Mouse (Mus musculus) kidney, embryonic 14.5 days (tissue): ENCODE measurements around the gene Spata25. TPM values are rescaled to one million over a fixed set of nuclear protein-coding genes. Genes with fewer than 3 reads are reported as not detected.
"Not testable (repeated sequence)": the region's sequence is repeated elsewhere in the genome, so short reads cannot be mapped to it uniquely, and the experiment has no call there.

Experiments used
- ATAC-seq: fragments of 200-750 bp; cut with Nextera tagmentation; 2 replicates; pipeline ENCODE4 v1.8.0; 2017; ENCODE audit warnings: moderate number of reproducible peaks, mild to moderate bottlenecking, moderate TSS enrichment, moderate library complexity; ENCODE audit not compliant: low FRiP score, low TSS enrichment
- H3K27ac ChIP-seq: fragments of 300-500 bp; sonication (generic); 2 replicates; pipeline ENCODE4 v1.5.1; 2014; ENCODE audit warnings: low read depth, mild to moderate bottlenecking, low read length, moderate library complexity, mixed read lengths
- H3K27me3 ChIP-seq: fragments of 300-500 bp; sonication (generic); 2 replicates; pipeline ENCODE4 v1.6.1; 2014; ENCODE audit warnings: mild to moderate bottlenecking, low read length; ENCODE audit not compliant: control insufficient read depth, insufficient read depth
- H3K36me3 ChIP-seq: fragments of 300-500 bp; sonication (generic); 2 replicates; pipeline ENCODE4 v1.6.1; 2014; ENCODE audit warnings: low read length, mixed read lengths; ENCODE audit not compliant: control insufficient read depth, insufficient read depth
- H3K4me1 ChIP-seq: fragments of 300-500 bp; sonication (generic); 2 replicates; pipeline ENCODE4 v1.6.1; 2014; ENCODE audit warnings: low read length, mixed read lengths; ENCODE audit not compliant: control insufficient read depth, insufficient read depth
- H3K4me2 ChIP-seq: fragments of 300-500 bp; sonication (generic); replicated peaks from 2 replicates; pipeline ENCODE4 v1.6.1; 2014; ENCODE audit warnings: low read depth, mild to moderate bottlenecking, low read length
- H3K4me3 ChIP-seq: fragments of 300-500 bp; sonication (generic); 2 replicates; pipeline ENCODE4 v1.5.1; 2014; ENCODE audit warnings: mild to moderate bottlenecking, low read length
- H3K9ac ChIP-seq: fragments of 300-500 bp; sonication (generic); 2 replicates; pipeline ENCODE4 v1.6.1; 2014; ENCODE audit warnings: low read depth, mild to moderate bottlenecking, low read length, moderate library complexity
- H3K9me3 ChIP-seq: fragments of 300-500 bp; sonication (generic); 2 replicates; pipeline ENCODE4 v1.6.1; 2016; ENCODE audit warnings: low read length; ENCODE audit not compliant: control insufficient read depth
- WGBS: fragments of 180-500 bp; shearing (Covaris S2); extraction: QIAGEN DNeasy Blood & Tissue Kit; methylation state at CpG from one replicate; pipeline ENCODE4 v1.1.7; 2014; 5-methylcytosine and 5-hydroxymethylcytosine counted together
- polyA plus RNA-seq: library from polyadenylated mRNA; unstranded; fragments of >200 nt; fragmentation: Nextera tagmentation; extraction: Ambion mirVana; gene quantifications from 2 replicates; pipeline ENCODE4 v1.2.1, GENCODE M21; 2014

Spata25 gene
- polyA plus RNA-seq, 1 experiment from 2014 or later, result not detected

DNA sequence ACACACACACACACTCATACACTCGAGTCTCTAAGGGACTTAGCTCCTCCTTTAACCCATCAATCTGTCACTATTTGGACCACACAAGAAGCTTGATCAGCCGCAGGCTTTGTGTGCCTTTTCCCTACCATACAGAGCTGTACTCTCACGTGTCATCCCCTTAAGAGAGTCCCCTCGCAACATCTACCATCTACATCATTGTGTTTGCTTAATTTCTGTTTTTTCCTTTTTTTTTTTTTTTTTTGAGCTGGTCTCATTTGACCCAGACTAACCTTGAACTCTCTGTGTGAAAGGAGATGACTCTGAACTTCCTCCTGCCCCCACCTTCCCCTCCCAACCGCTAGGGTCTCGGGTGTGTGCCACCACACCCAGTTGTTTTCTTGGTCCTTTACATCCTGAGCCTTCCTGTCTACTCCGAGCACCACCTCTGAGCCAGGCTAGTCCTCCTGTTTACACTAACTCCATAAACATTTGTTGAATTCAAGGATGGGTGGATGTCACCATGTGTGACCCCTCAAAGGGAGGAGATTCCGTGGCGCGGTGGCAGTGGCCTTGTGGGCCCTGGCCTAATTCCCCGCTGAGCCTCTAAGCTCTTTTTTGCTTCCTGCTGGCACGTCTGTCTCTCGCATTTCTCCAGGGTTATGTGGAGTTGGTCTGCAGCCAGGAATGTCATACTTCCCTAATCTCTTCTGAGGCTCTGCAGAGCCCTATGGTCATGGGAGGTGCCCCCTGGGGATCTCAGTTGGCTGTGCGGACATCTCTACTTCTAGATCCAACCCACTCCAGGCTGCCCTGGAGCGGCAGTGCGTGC lies 38.6 kb upstream of the Spata25 start:
- Histone ChIP-seq H3K9me3 (peaks cover 4% of the 10 kb centered on the region; the same call in 1 of the 2 replicates), H3K9ac (no peak overlapping the region), H3K27ac (peak overlapping the region; percentile 32; the same call in 1 of the 2 replicates), H3K36me3 (no peaks in the 10 kb centered on the region), H3K4me2 (no peak overlapping the region), H3K27me3 (no peaks in the 10 kb centered on the region), H3K4me3 (no peak overlapping the region), H3K4me1 (peaks cover 14% of the 10 kb centered on the region)
- WGBS, result 47% methylated on average over 16 of the region's 16 CpGs
- peak; percentile 47; the same call in 1 of the 2 replicates for ATAC-seq

DNA sequence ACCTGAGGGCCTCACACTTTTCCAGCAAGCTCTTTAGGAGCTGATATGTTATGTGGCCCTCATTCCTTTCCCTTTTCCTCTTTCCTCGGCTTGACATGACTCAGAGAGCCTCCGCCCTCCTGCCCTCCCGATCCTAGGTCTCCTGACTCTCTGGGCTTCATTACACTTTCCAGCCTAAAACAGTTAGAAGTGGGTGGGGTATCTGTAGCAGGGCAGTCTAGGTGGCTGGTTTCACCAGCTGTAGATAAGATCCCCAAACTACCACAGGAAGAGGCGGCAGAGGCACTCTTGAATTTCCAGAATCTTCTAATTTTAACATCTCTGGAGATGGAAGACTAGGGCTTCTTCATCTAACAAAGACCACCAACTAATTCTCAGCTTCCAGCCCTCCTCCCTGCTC lies 36.3 kb upstream of the Spata25 start:
- no peaks in the 10 kb centered on the region for H3K27me3 ChIP-seq
- no peaks in the 10 kb centered on the region for H3K36me3 ChIP-seq
- H3K4me2 ChIP-seq, result no peak overlapping the region
- H3K9me3 ChIP-seq, result peaks cover 4% of the 10 kb centered on the region; the same call in 1 of the 2 replicates
- H3K4me3 ChIP-seq, result no peak overlapping the region
- H3K27ac ChIP-seq, result no peak overlapping the region
- no peak overlapping the region for H3K9ac ChIP-seq
- ATAC-seq, result no peak
- H3K4me1 ChIP-seq, result peaks cover 24% of the 10 kb centered on the region
- WGBS, result 75% methylated on average over 4 of the region's 4 CpGs

DNA sequence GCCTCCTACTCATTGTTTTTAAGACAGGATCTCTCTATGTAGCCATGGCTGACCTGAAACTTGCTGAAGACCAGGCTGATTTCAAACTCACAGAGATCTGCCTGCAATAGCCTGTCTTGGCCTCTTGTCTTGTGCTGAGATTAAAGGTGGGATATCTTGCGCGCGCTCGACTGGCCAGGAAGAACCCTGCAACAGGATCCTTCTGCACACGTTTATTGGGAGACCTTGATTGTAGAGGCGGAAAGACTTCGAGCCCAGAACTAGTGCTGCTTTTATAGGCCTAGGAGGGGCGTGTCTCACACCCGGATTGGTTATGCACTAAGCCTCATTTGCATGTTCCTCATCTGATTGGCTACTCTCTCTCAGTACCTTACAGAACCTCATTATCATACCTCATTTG lies 35.1 kb upstream of the Spata25 start:
- not testable (repeated sequence) for ATAC-seq

DNA sequence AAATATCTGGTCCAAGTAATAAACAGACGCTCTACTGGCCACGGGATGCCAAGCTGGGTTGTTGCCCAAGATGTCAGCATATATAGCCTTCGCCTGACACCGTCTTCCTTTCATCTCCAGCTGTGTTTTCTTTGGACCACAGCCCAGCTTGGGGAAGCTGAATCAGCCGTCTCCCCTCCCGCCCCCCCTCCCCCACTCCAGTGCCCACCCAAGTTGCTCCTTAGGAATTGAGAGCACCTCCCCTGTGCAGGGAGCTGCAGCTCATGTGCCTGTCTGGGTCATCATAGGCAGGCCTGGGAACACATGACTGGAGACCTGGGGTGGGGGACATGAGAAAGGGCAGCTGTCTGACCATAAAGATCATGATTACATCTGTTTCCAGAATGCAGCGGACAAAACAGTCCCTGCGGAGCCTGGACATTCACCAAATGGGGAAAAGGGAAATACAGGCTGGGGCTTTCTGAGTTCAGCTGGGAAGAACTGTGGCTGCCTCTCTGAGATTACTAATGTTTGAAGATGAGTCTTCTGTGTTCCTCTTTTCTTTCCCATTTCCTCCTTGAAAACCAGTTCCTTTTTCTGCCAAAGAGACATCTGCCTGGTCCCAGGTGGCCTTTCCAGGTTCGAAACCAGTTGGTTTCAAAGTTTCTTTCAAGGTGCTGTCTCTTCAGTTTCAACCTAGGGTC lies 34.0 kb upstream of the Spata25 start:
- H3K36me3 ChIP-seq, result no peaks in the 10 kb centered on the region
- no peak overlapping the region for H3K4me3 ChIP-seq
- H3K9me3 ChIP-seq, result no peaks in the 10 kb centered on the region
- peak overlapping the region; percentile 65 for H3K27ac ChIP-seq
- H3K9ac ChIP-seq, result no peak overlapping the region
- 22% methylated on average over 9 of the region's 9 CpGs for WGBS
- H3K27me3 ChIP-seq, result peaks cover 7% of the 10 kb centered on the region
- peak; percentile 66 for ATAC-seq
- H3K4me1 ChIP-seq, result peaks cover 43% of the 10 kb centered on the region
- 0 out of 2 replicates have a peak overlapping the region, but pooled peaks have one; percentile 3 for H3K4me2 ChIP-seq

More for the DNA sequence above, 35.1 kb upstream of the Spata25 start:
- H3K4me3 ChIP-seq, H3K9me3 ChIP-seq, H3K36me3 ChIP-seq, H3K9ac ChIP-seq, H3K27me3 ChIP-seq, H3K27ac ChIP-seq, H3K4me2 ChIP-seq: not testable (repeated sequence)
- H3K4me1 ChIP-seq, result peaks cover 34% of the 10 kb centered on the region
- WGBS, result 80% methylated on average over 7 of the region's 9 CpGs

DNA sequence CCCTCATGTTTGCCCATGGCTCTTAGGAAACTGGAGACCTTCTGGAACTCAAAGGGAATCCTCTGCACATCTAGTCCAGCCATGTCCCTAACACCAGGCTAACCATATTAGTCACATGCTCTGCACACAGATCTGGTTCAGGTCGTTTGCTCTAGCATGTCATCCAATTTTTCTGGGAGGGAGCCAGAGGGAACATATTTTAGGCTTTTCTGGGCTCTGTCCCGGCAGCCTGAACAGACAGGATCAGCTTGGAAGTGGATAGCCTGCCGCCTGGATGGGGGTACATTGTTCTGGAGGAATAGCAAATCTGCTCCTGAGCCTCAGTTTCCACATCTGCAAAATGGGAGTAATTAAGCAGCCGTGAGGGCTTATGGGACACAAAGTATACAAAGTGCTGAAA lies 32.8 kb upstream of the Spata25 start:
- Histone ChIP-seq H3K9ac (no peak overlapping the region), H3K27ac (peak overlapping the region; percentile 65; the same call in 1 of the 2 replicates), H3K36me3 (no peaks in the 10 kb centered on the region), H3K4me2 (no peak overlapping the region), H3K27me3 (peaks cover 17% of the 10 kb centered on the region), H3K4me3 (no peak overlapping the region), H3K4me1 (peaks cover 49% of the 10 kb centered on the region), H3K9me3 (no peaks in the 10 kb centered on the region)
- ATAC-seq, result no peak
- 78% methylated on average over 4 of the region's 4 CpGs for WGBS

DNA sequence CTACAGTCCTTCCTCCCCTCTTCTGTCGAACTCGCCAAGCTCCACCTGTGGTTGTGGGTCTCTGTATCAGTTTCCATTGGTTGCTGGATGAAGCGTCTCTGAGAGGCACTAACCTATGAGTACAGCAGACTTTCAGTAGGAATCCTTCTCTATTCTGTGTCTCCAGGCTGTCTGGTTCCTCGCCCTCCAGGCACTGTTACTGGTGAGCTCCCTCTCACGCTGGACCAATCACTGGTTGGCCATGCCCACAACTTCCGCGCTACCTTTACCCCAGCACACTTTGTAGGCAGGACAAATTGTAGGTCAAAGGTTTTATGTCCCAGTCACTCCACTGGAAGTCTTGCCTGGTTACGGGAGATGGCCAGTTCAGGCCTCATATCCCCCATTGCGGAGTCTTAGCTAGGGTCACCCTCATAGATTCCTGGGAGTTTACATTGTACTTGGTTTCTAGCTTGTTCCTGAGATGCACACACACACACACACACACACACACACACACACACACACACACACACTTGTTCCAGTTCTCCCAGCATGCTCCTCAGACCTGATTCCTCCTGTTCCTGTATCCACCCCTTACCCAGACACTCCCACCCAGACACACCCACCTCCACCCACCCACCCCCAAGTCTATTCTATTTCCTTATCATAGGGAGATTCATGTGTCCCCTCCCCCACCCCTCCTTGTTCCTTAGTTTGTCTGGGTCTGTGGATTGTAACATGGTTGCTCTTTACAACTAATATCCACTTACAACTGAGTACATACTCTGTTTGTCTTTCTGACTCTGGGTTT lies 31.5 kb upstream of the Spata25 start:
- Histone ChIP-seq H3K27me3 (peaks cover 22% of the 10 kb centered on the region), H3K36me3 (no peaks in the 10 kb centered on the region), H3K4me1 (peaks cover 52% of the 10 kb centered on the region), H3K4me3 (no peak overlapping the region), H3K27ac (peak overlapping the region; percentile 51; the same call in 1 of the 2 replicates), H3K9ac (no peak overlapping the region), H3K4me2 (0 out of 2 replicates have a peak overlapping the region, but pooled peaks have one; percentile 8), H3K9me3 (no peaks in the 10 kb centered on the region)
- WGBS, result 22% methylated on average over 9 of the region's 9 CpGs
- ATAC-seq, result peak; percentile 17; the same call in 1 of the 2 replicates

DNA sequence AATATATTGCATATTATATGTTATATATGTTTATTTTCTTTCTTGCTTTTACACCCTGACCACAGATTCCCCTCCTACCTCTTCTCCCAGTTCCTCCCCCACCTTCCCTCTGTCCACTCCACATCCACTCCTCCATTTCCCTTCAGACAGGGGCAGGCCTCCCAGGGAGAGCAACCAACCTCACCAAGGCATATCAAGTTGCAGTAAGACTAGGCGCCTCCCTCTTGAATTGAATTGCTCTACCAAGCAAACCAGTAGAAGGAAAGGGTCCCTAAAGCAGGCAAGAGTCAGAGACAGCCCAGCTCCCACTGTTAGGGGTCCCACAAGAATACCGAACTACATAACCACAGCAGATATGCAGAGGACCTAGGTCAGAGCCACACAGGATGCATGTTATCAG lies 30.8 kb upstream of the Spata25 start:
- Histone ChIP-seq H3K4me1 (peaks cover 52% of the 10 kb centered on the region), H3K36me3 (no peaks in the 10 kb centered on the region), H3K9ac (no peak overlapping the region), H3K4me3 (no peak overlapping the region), H3K9me3 (no peaks in the 10 kb centered on the region), H3K27me3 (peaks cover 24% of the 10 kb centered on the region), H3K4me2 (0 out of 2 replicates have a peak overlapping the region, but pooled peaks have one; percentile 8), H3K27ac (peak overlapping the region; percentile 51; the same call in 1 of the 2 replicates)
- peak; percentile 61 for ATAC-seq
- 24% methylated on average over 2 of the region's 2 CpGs for WGBS

DNA sequence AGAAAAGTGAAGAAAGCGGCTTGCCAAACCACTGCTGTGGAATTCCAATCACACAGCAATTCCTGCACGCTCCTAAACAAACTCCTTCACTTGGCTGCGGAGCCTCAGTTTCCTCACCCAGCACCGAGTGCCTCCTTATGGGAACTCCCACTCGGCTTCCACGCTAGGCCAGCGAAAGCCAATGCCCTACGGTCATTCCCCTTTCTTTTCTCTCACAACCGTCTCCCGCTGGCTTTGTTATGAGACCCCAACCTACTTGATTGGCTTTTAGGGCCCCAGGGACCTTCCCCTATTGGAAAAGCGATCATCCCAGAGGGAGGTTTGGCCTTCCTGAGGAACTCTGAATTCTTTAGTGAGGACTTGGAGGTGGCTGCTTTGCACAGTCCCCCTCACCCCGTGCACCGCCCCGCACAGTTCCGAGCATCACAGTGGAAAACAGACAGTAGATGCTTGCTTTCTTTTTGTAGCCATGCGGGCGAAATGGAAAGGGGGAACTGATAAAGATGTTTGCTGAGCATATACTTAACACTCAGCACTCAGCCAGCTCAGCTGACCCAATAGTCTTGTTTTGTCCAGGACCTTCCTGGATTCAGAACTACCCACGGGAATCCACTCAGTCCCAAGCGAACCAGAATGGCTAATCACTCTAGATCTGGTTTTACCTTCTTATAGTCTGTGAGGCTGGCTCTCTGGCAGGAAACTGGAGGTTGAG lies 29.7 kb upstream of the Spata25 start:
- no peak for ATAC-seq
- Histone ChIP-seq H3K9ac (peak overlapping the region; percentile 52), H3K9me3 (no peaks in the 10 kb centered on the region), H3K4me1 (peaks cover 52% of the 10 kb centered on the region), H3K4me2 (peak overlapping the region; percentile 92), H3K27ac (no peak overlapping the region), H3K4me3 (peak overlapping the region; percentile 56), H3K36me3 (no peaks in the 10 kb centered on the region), H3K27me3 (peaks cover 24% of the 10 kb centered on the region)
- 6% methylated on average over 19 of the region's 19 CpGs for WGBS
